In genomic region chr9:115402661-115403060, GRCm38 (mm10) we compare ENCODE assay signal across 20 mouse cellular contexts.
"Had no signal": no experiment of that assay in that cellular context is flagged by ENCODE, and none has a peak within 500 bp of the region (broad histone marks: within the 10 kb centered on the region; RNA-seq: fewer than 3 reads in every experiment).

No protein-coding gene starts in this region.

- DNase-seq: gastrocnemius, adult 2 months; gastrocnemius, postnatal 10 days; gastrocnemius, postnatal 25 days; heart, adult 18-20 months; heart, postnatal 10 days; heart, postnatal 4 days; kidney, postnatal 4 days; liver, embryonic 13.5 days had no signal

- H3K36me3 ChIP-seq: heart, embryonic 10.5 days; heart, embryonic 12.5 days; hindbrain, embryonic 10.5 days; hindbrain, embryonic 12.5 days; intestine, embryonic 15.5 days; liver, embryonic 13.5 days; liver, embryonic 15.5 days had no signal

- H3K9me3 ChIP-seq: heart, embryonic 10.5 days; heart, embryonic 12.5 days; intestine, embryonic 15.5 days; liver, embryonic 13.5 days; liver, embryonic 15.5 days had no signal

- H3K27ac ChIP-seq: gastrocnemius, adult 2 months; heart, embryonic 10.5 days; hindbrain, embryonic 10.5 days; hindbrain, embryonic 12.5 days; hindbrain, embryonic 14.5 days; intestine, embryonic 15.5 days; layer of hippocampus, adult 2 months; left cerebral cortex, adult 2 months; liver, embryonic 13.5 days; liver, embryonic 15.5 days had no signal

- H3K4me3 ChIP-seq: gastrocnemius, adult 2 months; heart, embryonic 10.5 days; heart, embryonic 12.5 days; hindbrain, embryonic 10.5 days; hindbrain, embryonic 12.5 days; intestine, embryonic 15.5 days; layer of hippocampus, adult 2 months; left cerebral cortex, adult 2 months; liver, embryonic 13.5 days; liver, embryonic 15.5 days had no signal

- H3K9ac ChIP-seq: heart, embryonic 12.5 days; hindbrain, embryonic 12.5 days; hindbrain, embryonic 14.5 days; intestine, embryonic 15.5 days; liver, embryonic 13.5 days; liver, embryonic 15.5 days had no signal

- H3K27me3 ChIP-seq: heart, embryonic 12.5 days; hindbrain, embryonic 12.5 days; intestine, embryonic 15.5 days; liver, embryonic 13.5 days; liver, embryonic 15.5 days had no signal

- ATAC-seq: hindbrain, embryonic 16.5 days; inflammation-experienced regulatory T-cells, adult 6 months; intestine, embryonic 15.5 days; intestine, postnatal 0 days had no signal

- H3K4me2 ChIP-seq: heart, embryonic 12.5 days; hindbrain, embryonic 12.5 days; hindbrain, embryonic 14.5 days; intestine, embryonic 15.5 days; liver, embryonic 13.5 days; liver, embryonic 15.5 days had no signal

- H3K4me1 ChIP-seq: heart, embryonic 10.5 days; hindbrain, embryonic 12.5 days; liver, embryonic 13.5 days; liver, embryonic 15.5 days had no signal
